Mouse (Mus musculus): Measurements from ENCODE around the gene Ltbp1. TPM values are rescaled to one million over a fixed set of nuclear protein-coding genes. Genes with fewer than 3 reads are reported as not detected.

Gene Ltbp1
- polyA plus RNA-seq, 1 experiment: 12.2 TPM

DNA sequence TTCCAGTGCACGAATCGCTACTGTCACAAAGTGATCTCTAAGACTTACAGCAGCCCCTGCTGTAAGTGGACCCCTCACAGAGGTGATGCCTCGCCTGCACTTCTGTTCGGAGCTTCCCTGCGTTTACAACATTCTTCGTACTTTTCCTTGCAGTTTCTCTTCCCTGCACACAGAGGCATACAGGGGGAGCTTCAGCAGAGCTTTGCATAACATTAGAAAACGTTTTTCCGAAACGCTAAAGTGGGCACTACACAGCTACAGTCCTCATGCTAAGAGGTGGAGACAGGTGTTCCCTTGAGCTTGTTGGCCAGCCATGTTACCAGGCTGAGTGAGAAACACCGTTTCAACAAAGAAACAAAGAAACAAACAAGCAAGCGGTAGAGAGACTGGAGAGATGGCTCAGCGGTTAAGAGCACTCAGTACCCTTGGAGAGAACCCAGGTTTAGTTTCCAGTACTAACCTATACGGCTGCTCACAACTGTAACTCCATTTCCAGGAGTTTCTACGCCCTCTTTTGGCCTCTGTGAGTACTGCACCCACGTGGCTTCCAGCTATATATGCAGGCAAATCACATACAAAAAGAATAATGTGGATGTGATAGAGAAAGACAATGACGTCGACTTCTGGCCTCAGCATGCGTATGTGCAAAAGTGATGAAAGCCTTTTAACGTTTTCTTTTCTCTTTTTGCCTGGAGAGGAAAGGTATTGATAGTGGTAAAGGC lies 69.8 kb downstream of the Ltbp1 start:
- 68% methylated on average over 19 of the region's 19 CpGs for WGBS

DNA sequence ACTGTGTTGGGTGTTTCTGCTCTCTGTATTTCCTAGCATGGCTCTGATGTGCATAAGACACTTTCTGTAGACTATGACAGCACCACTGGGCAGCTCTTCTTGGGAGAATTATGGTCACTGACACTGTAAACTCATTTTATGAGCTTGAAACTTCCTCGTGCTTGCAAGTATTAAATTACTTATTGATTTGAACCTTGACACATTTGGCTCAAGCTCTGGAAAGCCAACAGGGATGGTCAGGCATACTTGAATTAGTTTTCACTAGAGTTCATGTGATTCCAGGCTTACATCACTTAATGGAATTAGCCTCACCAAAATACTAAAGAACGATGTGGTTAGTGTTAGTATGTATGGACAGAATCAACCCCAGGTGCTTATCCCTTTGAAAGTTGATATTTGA lies 76.0 kb downstream of the Ltbp1 start:
- no peak overlapping the region for H3K27ac ChIP-seq (ENCODE audit: insufficient read depth, low read depth, low read length)
- no peaks in the 10 kb centered on the region for H3K4me1 ChIP-seq (ENCODE audit: control insufficient read depth, insufficient read depth, insufficient read length, low read length)
- TF ChIP-seq POLR2A (IDR thresholded peaks at IDR 0.05; ENCODE audit: low read depth, low read length) (no peak), CTCF (IDR thresholded peaks at IDR 0.05; ENCODE audit: extremely low read depth, insufficient read length, insufficient replicate concordance, low read depth, low read length) (no peak)
- WGBS: 49% methylated on average over 2 of the region's 2 CpGs
- H3K36me3 ChIP-seq (ENCODE audit: control insufficient read depth, insufficient read depth, low read length): no peaks in the 10 kb centered on the region
- H3K27me3 ChIP-seq (ENCODE audit: control insufficient read depth, insufficient read depth, low read length): no peaks in the 10 kb centered on the region
- no peak overlapping the region for H3K4me3 ChIP-seq (ENCODE audit: low read depth, low read length)

More for the DNA sequence above, 69.8 kb downstream of the Ltbp1 start:
- no peak overlapping the region for H3K4me3 ChIP-seq (ENCODE audit: low read depth, low read length)
- H3K27ac ChIP-seq (ENCODE audit: insufficient read depth, low read depth, low read length): 0 out of 2 replicates have a peak overlapping the region, but pooled peaks have one; percentile 14
- H3K27me3 ChIP-seq (ENCODE audit: control insufficient read depth, insufficient read depth, low read length): no peaks in the 10 kb centered on the region
- TF ChIP-seq CTCF (IDR thresholded peaks at IDR 0.05; ENCODE audit: extremely low read depth, insufficient read length, insufficient replicate concordance, low read depth, low read length): no peak
- no peak for TF ChIP-seq POLR2A (IDR thresholded peaks at IDR 0.05; ENCODE audit: low read depth, low read length)
- no peaks in the 10 kb centered on the region for H3K36me3 ChIP-seq (ENCODE audit: control insufficient read depth, insufficient read depth, low read length)
- no peaks in the 10 kb centered on the region for H3K4me1 ChIP-seq (ENCODE audit: control insufficient read depth, insufficient read depth, insufficient read length, low read length)

DNA sequence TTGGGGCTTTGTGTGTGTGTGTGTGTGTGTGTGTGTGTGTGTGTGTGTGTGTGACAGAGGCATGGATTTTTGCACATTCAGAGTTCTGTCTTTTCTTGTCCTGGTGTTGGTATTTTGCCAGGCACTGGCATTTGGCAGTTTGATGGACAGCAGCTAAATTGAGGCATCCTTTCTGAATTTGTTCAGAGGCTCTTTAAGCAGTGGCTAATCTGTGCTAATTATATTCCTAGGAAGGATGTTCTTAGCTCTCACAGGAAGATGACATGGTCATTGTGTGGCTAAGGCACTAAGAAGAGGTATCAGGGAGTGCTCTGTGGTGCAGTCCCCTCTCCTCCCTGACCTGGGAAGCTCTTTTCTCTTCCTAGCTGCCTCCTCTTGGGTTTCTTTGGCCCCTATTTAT lies 77.1 kb downstream of the Ltbp1 start:
- H3K4me3 ChIP-seq (ENCODE audit: low read depth, low read length): no peak overlapping the region

DNA sequence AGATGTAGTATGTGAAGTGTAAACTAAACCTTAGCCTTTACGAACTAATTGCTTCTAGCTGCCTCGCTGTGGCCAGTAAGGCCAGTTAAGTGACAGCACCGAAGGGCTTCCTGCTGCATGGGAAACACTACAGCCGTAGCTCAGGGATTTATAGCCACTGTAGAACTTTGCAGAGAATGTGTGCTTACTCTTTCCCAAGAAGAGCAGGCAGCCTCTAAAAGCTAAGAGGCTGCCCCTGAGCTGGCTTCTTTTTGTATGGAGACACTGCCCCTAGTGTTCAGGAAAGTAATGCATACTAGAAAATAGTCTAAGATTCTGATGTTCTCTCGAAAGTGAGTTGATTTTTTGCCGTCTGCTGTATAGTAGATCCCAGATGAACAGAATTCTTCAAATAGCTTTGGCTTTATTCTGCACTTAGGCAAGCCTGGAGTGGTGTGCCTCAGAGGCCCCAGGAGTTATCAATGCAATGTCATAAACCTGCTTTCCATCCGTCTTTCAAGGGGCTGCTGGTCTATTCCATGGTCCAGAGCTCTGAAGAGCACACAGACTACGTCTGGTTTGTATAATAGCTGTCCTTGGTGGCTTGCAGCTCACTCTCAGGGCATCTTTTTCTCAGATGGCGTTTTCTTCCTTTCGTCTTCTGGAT lies 82.1 kb downstream of the Ltbp1 start:
- TF ChIP-seq CTCF (IDR thresholded peaks at IDR 0.05; ENCODE audit: extremely low read depth, insufficient read length, insufficient replicate concordance, low read depth, low read length): no peak
- TF ChIP-seq POLR2A (IDR thresholded peaks at IDR 0.05; ENCODE audit: low read depth, low read length): no peak
- Histone ChIP-seq H3K36me3 (ENCODE audit: control insufficient read depth, insufficient read depth, low read length) (no peaks in the 10 kb centered on the region), H3K4me1 (ENCODE audit: control insufficient read depth, insufficient read depth, insufficient read length, low read length) (no peaks in the 10 kb centered on the region), H3K4me3 (ENCODE audit: low read depth, low read length) (no peak overlapping the region), H3K27ac (ENCODE audit: insufficient read depth, low read depth, low read length) (no peak overlapping the region; the same call in 1 of the 2 replicates), H3K27me3 (ENCODE audit: control insufficient read depth, insufficient read depth, low read length) (no peaks in the 10 kb centered on the region)
- WGBS: 40% methylated on average over 10 of the region's 10 CpGs

More for the DNA sequence above, 77.1 kb downstream of the Ltbp1 start:
- Histone ChIP-seq H3K27me3 (ENCODE audit: control insufficient read depth, insufficient read depth, low read length) (no peaks in the 10 kb centered on the region), H3K27ac (ENCODE audit: insufficient read depth, low read depth, low read length) (no peak overlapping the region), H3K4me1 (ENCODE audit: control insufficient read depth, insufficient read depth, insufficient read length, low read length) (no peaks in the 10 kb centered on the region), H3K36me3 (ENCODE audit: control insufficient read depth, insufficient read depth, low read length) (no peaks in the 10 kb centered on the region)
- TF ChIP-seq POLR2A (IDR thresholded peaks at IDR 0.05; ENCODE audit: low read depth, low read length) (no peak), CTCF (IDR thresholded peaks at IDR 0.05; ENCODE audit: extremely low read depth, insufficient read length, insufficient replicate concordance, low read depth, low read length) (no peak)

DNA sequence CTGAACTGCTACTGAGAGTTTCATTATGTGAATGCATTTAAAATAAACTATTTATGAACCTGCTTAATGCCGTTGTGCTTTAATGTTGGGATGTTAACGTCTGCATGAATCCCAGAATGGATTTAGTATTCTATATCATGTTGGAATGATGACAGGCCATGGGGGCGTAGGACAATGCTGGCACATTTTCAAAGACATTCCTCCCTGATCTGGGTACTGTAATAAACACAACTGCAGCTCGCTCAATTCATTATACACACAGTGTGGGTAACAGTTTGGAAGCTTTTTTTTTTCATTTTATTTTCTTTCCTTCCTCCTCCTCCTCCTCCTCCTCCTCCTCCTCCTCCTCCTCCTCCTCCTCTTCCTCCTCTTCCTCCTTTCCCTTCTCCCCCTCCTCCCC lies 82.9 kb downstream of the Ltbp1 start:
- H3K27me3 ChIP-seq (ENCODE audit: control insufficient read depth, insufficient read depth, low read length): no peaks in the 10 kb centered on the region
- TF ChIP-seq POLR2A (IDR thresholded peaks at IDR 0.05; ENCODE audit: low read depth, low read length): no peak
- TF ChIP-seq CTCF (IDR thresholded peaks at IDR 0.05; ENCODE audit: extremely low read depth, insufficient read length, insufficient replicate concordance, low read depth, low read length): no peak
- WGBS: 44% methylated on average over 4 of the region's 4 CpGs

DNA sequence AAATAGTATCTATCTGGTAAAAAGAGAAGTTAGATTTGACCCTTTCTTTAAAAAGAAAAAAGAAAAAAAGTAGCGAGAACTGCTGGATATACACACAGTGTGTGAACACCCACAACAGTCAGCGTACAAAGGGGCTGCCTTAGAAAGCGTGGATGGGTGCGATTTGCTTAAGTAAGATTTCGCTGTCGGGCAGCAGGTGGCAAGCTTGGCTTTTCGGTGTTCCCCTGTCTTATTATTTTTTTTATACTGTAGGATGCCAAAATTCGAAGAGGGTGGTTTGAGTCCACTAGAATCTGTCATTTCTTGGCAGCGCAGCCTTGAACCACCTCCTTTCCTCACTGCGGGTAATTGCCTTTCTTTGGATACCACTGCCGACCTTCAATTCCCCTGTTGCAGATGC lies 83.4 kb downstream of the Ltbp1 start:
- no peak for TF ChIP-seq CTCF (IDR thresholded peaks at IDR 0.05; ENCODE audit: extremely low read depth, insufficient read length, insufficient replicate concordance, low read depth, low read length)
- no peak for TF ChIP-seq POLR2A (IDR thresholded peaks at IDR 0.05; ENCODE audit: low read depth, low read length)
- H3K27me3 ChIP-seq (ENCODE audit: control insufficient read depth, insufficient read depth, low read length): no peaks in the 10 kb centered on the region
- no peaks in the 10 kb centered on the region for H3K36me3 ChIP-seq (ENCODE audit: control insufficient read depth, insufficient read depth, low read length)
- no peak overlapping the region for H3K27ac ChIP-seq (ENCODE audit: insufficient read depth, low read depth, low read length)
- no peak overlapping the region for H3K4me3 ChIP-seq (ENCODE audit: low read depth, low read length)
- WGBS: 80% methylated on average over 11 of the region's 11 CpGs
- no peaks in the 10 kb centered on the region for H3K4me1 ChIP-seq (ENCODE audit: control insufficient read depth, insufficient read depth, insufficient read length, low read length)

More for the DNA sequence above, 82.9 kb downstream of the Ltbp1 start:
- Histone ChIP-seq H3K36me3 (ENCODE audit: control insufficient read depth, insufficient read depth, low read length) (no peaks in the 10 kb centered on the region), H3K4me3 (ENCODE audit: low read depth, low read length) (no peak overlapping the region), H3K4me1 (ENCODE audit: control insufficient read depth, insufficient read depth, insufficient read length, low read length) (no peaks in the 10 kb centered on the region), H3K27ac (ENCODE audit: insufficient read depth, low read depth, low read length) (no peak overlapping the region)

DNA sequence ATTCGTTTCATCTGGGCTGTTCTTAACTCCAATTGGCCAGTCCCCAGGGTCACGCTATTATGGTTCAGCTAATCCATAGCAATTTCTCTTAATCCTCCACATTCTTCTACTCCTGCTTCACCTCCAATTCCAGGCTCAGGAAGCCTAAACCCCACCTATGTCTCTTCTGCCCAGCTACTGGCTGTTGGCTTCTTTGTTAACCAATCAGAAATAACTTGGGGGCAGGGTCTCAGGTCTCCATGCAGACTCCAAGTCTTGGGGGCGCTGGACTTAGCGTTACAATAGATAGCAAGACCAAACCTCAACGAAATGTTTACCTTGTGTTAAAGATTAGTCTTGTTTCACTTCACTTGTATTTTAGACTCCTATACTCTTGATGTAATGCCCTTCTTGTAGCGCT lies 85.2 kb downstream of the Ltbp1 start:
- no peak for TF ChIP-seq CTCF (IDR thresholded peaks at IDR 0.05; ENCODE audit: extremely low read depth, insufficient read length, insufficient replicate concordance, low read depth, low read length)
- TF ChIP-seq POLR2A (IDR thresholded peaks at IDR 0.05; ENCODE audit: low read depth, low read length): no peak
- WGBS: 51% methylated on average over 6 of the region's 6 CpGs
- no peak overlapping the region for H3K4me3 ChIP-seq (ENCODE audit: low read depth, low read length)
- no peak overlapping the region for H3K27ac ChIP-seq (ENCODE audit: insufficient read depth, low read depth, low read length)
- H3K36me3 ChIP-seq (ENCODE audit: control insufficient read depth, insufficient read depth, low read length): no peaks in the 10 kb centered on the region
- H3K27me3 ChIP-seq (ENCODE audit: control insufficient read depth, insufficient read depth, low read length): no peaks in the 10 kb centered on the region
- no peaks in the 10 kb centered on the region for H3K4me1 ChIP-seq (ENCODE audit: control insufficient read depth, insufficient read depth, insufficient read length, low read length)
